Mouse (Mus musculus): ENCODE data around the gene Iqck. TPM values are rescaled to one million over a fixed set of nuclear protein-coding genes. Genes with fewer than 3 reads are reported as not detected.
A peak's percentile ranks its signal among the peaks of the same experiment; 100 is the strongest.

Iqck gene
- polyA plus RNA-seq, 1 experiment from 2014 or later: 0.93 TPM

GRCm38 (mm10) chr7:118944884-118945283, 89.3 kb downstream of the Iqck start:
- 26% methylated on average over 2 of the region's 2 CpGs for WGBS
- Histone ChIP-seq H3K9ac (ENCODE audit: low read length) (no peak overlapping the region), H3K36me3 (ENCODE audit: control insufficient read depth, insufficient read depth, low read length) (no peaks in the 10 kb centered on the region)

GRCm38 (mm10) chr7:118947241-118947640, 91.7 kb downstream of the Iqck start:
- no peaks in the 10 kb centered on the region for H3K36me3 ChIP-seq (ENCODE audit: control insufficient read depth, insufficient read depth, low read length)
- ATAC-seq (ENCODE audit: insufficient number of reproducible peaks, insufficient read depth, low FRiP score, low read depth): no peak
- H3K4me2 ChIP-seq (ENCODE audit: low read length): no peak overlapping the region
- H3K27ac ChIP-seq (replicated peaks in 1 of 2; ENCODE audit: control insufficient read depth in 1 of 2, insufficient read depth in 1 of 2, low read depth in 2 of 2, low read length in 2 of 2): no peak overlapping the region
- H3K9ac ChIP-seq (ENCODE audit: low read length): no peak overlapping the region
- no peak overlapping the region for H3K4me3 ChIP-seq (ENCODE audit: control insufficient read depth in 1 of 2, insufficient read depth in 1 of 2, low read depth in 1 of 2, low read length in 2 of 2)
- H3K4me1 ChIP-seq (ENCODE audit: control insufficient read depth in 2 of 2, insufficient read depth in 2 of 2, low read length in 2 of 2): peaks cover 4 to 6% of the 10 kb centered on the region in 2 experiments
- WGBS: 50% methylated on average over 3 of the region's 3 CpGs
- H3K9me3 ChIP-seq (ENCODE audit: control insufficient read depth, low read length): no peaks in the 10 kb centered on the region
- no peaks in the 10 kb centered on the region for H3K27me3 ChIP-seq (ENCODE audit: control insufficient read depth, insufficient read depth, low read length)

More at GRCm38 (mm10) chr7:118944884-118945283, 89.3 kb downstream of the Iqck start:
- Histone ChIP-seq H3K4me2 (ENCODE audit: low read length) (no peak overlapping the region), H3K4me1 (ENCODE audit: control insufficient read depth in 2 of 2, insufficient read depth in 2 of 2, low read length in 2 of 2) (peaks cover 2 to 4% of the 10 kb centered on the region in 2 experiments), H3K9me3 (ENCODE audit: control insufficient read depth, low read length) (no peaks in the 10 kb centered on the region), H3K4me3 (ENCODE audit: control insufficient read depth in 1 of 2, insufficient read depth in 1 of 2, low read depth in 1 of 2, low read length in 2 of 2) (no peak overlapping the region), H3K27ac (replicated peaks in 1 of 2; ENCODE audit: control insufficient read depth in 1 of 2, insufficient read depth in 1 of 2, low read depth in 2 of 2, low read length in 2 of 2) (no peak overlapping the region), H3K27me3 (ENCODE audit: control insufficient read depth, insufficient read depth, low read length) (no peaks in the 10 kb centered on the region)
- no peak for ATAC-seq (ENCODE audit: insufficient number of reproducible peaks, insufficient read depth, low FRiP score, low read depth)

GRCm38 (mm10) chr7:118948677-118949282, 93.2 kb downstream of the Iqck start:
- H3K4me1 ChIP-seq (ENCODE audit: control insufficient read depth in 2 of 2, insufficient read depth in 2 of 2, low read length in 2 of 2): peaks cover 7 to 15% of the 10 kb centered on the region in 2 experiments
- H3K9me3 ChIP-seq (ENCODE audit: control insufficient read depth, low read length): no peaks in the 10 kb centered on the region
- no peaks in the 10 kb centered on the region for H3K36me3 ChIP-seq (ENCODE audit: control insufficient read depth, insufficient read depth, low read length)
- ATAC-seq (ENCODE audit: insufficient number of reproducible peaks, insufficient read depth, low FRiP score, low read depth): no peak
- no peak overlapping the region for H3K27ac ChIP-seq (replicated peaks in 1 of 2; ENCODE audit: control insufficient read depth in 1 of 2, insufficient read depth in 1 of 2, low read depth in 2 of 2, low read length in 2 of 2)
- H3K9ac ChIP-seq (ENCODE audit: low read length): no peak overlapping the region
- H3K27me3 ChIP-seq (ENCODE audit: control insufficient read depth, insufficient read depth, low read length): no peaks in the 10 kb centered on the region
- no peak overlapping the region for H3K4me2 ChIP-seq (ENCODE audit: low read length)
- H3K4me3 ChIP-seq (ENCODE audit: control insufficient read depth in 1 of 2, insufficient read depth in 1 of 2, low read depth in 1 of 2, low read length in 2 of 2): no peak overlapping the region
- 66% methylated on average over 2 of the region's 2 CpGs for WGBS

- no peaks in the 10 kb centered on the region for H3K27me3 ChIP-seq (ENCODE audit: control insufficient read depth, insufficient read depth, low read length)
- H3K4me3 ChIP-seq (ENCODE audit: control insufficient read depth in 1 of 2, insufficient read depth in 1 of 2, low read depth in 1 of 2, low read length in 2 of 2): no peak overlapping the region
- no peak overlapping the region for H3K9ac ChIP-seq (ENCODE audit: low read length)
- WGBS: 25% methylated on average over 7 of the region's 7 CpGs
- H3K9me3 ChIP-seq (ENCODE audit: control insufficient read depth, low read length): no peaks in the 10 kb centered on the region
- no peak overlapping the region for H3K4me2 ChIP-seq (ENCODE audit: low read length)
- no peaks in the 10 kb centered on the region for H3K36me3 ChIP-seq (ENCODE audit: control insufficient read depth, insufficient read depth, low read length)
- ATAC-seq (ENCODE audit: insufficient number of reproducible peaks, insufficient read depth, low FRiP score, low read depth): no peak
- peaks cover 9 to 19% of the 10 kb centered on the region in 2 experiments for H3K4me1 ChIP-seq (ENCODE audit: control insufficient read depth in 2 of 2, insufficient read depth in 2 of 2, low read length in 2 of 2)
- H3K27ac ChIP-seq (replicated peaks in 1 of 2; ENCODE audit: control insufficient read depth in 1 of 2, insufficient read depth in 1 of 2, low read depth in 2 of 2, low read length in 2 of 2): no peak overlapping the region
Measured at GRCm38 (mm10) chr7:118949749-118950148, 94.2 kb downstream of the Iqck start.

- H3K27me3 ChIP-seq (ENCODE audit: control insufficient read depth, insufficient read depth, low read length): no peaks in the 10 kb centered on the region
- H3K4me3 ChIP-seq (ENCODE audit: control insufficient read depth in 1 of 2, insufficient read depth in 1 of 2, low read depth in 1 of 2, low read length in 2 of 2): no peak overlapping the region
- H3K9me3 ChIP-seq (ENCODE audit: control insufficient read depth, low read length): no peaks in the 10 kb centered on the region
- H3K27ac ChIP-seq (replicated peaks in 1 of 2; ENCODE audit: control insufficient read depth in 1 of 2, insufficient read depth in 1 of 2, low read depth in 2 of 2, low read length in 2 of 2): peak overlapping the region in 1 of 2 experiments; percentile 13; a peak in 1 of 4 replicates
- WGBS: 55% methylated on average over 11 of the region's 11 CpGs
- no peak for ATAC-seq (ENCODE audit: insufficient number of reproducible peaks, insufficient read depth, low FRiP score, low read depth)
- H3K36me3 ChIP-seq (ENCODE audit: control insufficient read depth, insufficient read depth, low read length): no peaks in the 10 kb centered on the region
- peaks cover 11 to 27% of the 10 kb centered on the region in 2 experiments for H3K4me1 ChIP-seq (ENCODE audit: control insufficient read depth in 2 of 2, insufficient read depth in 2 of 2, low read length in 2 of 2)
- H3K4me2 ChIP-seq (ENCODE audit: low read length): no peak overlapping the region
- H3K9ac ChIP-seq (ENCODE audit: low read length): no peak overlapping the region
Measured at GRCm38 (mm10) chr7:118953626-118954282, 98.2 kb downstream of the Iqck start.

- 73% methylated on average over 1 of the region's 1 CpGs for WGBS
Measured at GRCm38 (mm10) chr7:118954968-118955367, 99.4 kb downstream of the Iqck start.

GRCm38 (mm10) chr7:118956616-118957246, 101.2 kb downstream of the Iqck start:
- H3K4me3 ChIP-seq (ENCODE audit: control insufficient read depth in 1 of 2, insufficient read depth in 1 of 2, low read depth in 1 of 2, low read length in 2 of 2): no peak overlapping the region
- no peaks in the 10 kb centered on the region for H3K36me3 ChIP-seq (ENCODE audit: control insufficient read depth, insufficient read depth, low read length)
- peak; percentile 63; the same call in 1 of the 2 replicates for ATAC-seq (ENCODE audit: insufficient number of reproducible peaks, insufficient read depth, low FRiP score, low read depth)
- H3K4me2 ChIP-seq (ENCODE audit: low read length): no peak overlapping the region
- WGBS: 39% methylated on average over 4 of the region's 4 CpGs
- no peaks in the 10 kb centered on the region for H3K9me3 ChIP-seq (ENCODE audit: control insufficient read depth, low read length)
- no peak overlapping the region for H3K9ac ChIP-seq (ENCODE audit: low read length)
- no peaks in the 10 kb centered on the region for H3K27me3 ChIP-seq (ENCODE audit: control insufficient read depth, insufficient read depth, low read length)
- H3K27ac ChIP-seq (replicated peaks in 1 of 2; ENCODE audit: control insufficient read depth in 1 of 2, insufficient read depth in 1 of 2, low read depth in 2 of 2, low read length in 2 of 2): peak overlapping the region; percentile 67 to 71
- H3K4me1 ChIP-seq (ENCODE audit: control insufficient read depth in 2 of 2, insufficient read depth in 2 of 2, low read length in 2 of 2): peaks cover 16 to 32% of the 10 kb centered on the region in 2 experiments

More at GRCm38 (mm10) chr7:118954968-118955367, 99.4 kb downstream of the Iqck start:
- Histone ChIP-seq H3K9ac (ENCODE audit: low read length) (no peak overlapping the region), H3K36me3 (ENCODE audit: control insufficient read depth, insufficient read depth, low read length) (no peaks in the 10 kb centered on the region), H3K27me3 (ENCODE audit: control insufficient read depth, insufficient read depth, low read length) (no peaks in the 10 kb centered on the region), H3K4me1 (ENCODE audit: control insufficient read depth in 2 of 2, insufficient read depth in 2 of 2, low read length in 2 of 2) (peaks cover 16 to 33% of the 10 kb centered on the region in 2 experiments), H3K27ac (replicated peaks in 1 of 2; ENCODE audit: control insufficient read depth in 1 of 2, insufficient read depth in 1 of 2, low read depth in 2 of 2, low read length in 2 of 2) (no peak overlapping the region), H3K4me3 (ENCODE audit: control insufficient read depth in 1 of 2, insufficient read depth in 1 of 2, low read depth in 1 of 2, low read length in 2 of 2) (no peak overlapping the region), H3K9me3 (ENCODE audit: control insufficient read depth, low read length) (no peaks in the 10 kb centered on the region), H3K4me2 (ENCODE audit: low read length) (no peak overlapping the region)
- ATAC-seq (ENCODE audit: insufficient number of reproducible peaks, insufficient read depth, low FRiP score, low read depth): no peak
